In genomic region chr3:64141878-64142508, GRCm38 (mm10) we compare ENCODE assay signal across 28 mouse cellular contexts. TPM values are rescaled to one million over a fixed set of nuclear protein-coding genes. Genes with fewer than 3 reads are reported as not detected.
A peak's percentile ranks its signal among the peaks of the same experiment; 100 is the strongest.
DNase-seq lines count a peak whose midpoint lies in the region; ATAC-seq and TF ChIP-seq lines count a peak whose summit lies in the region.
"Had no signal": no experiment of that assay in that cellular context is flagged by ENCODE, and none has a peak within 500 bp of the region (broad histone marks: within the 10 kb centered on the region; RNA-seq: fewer than 3 reads in every experiment).

Gene Vmn2r2, minus strand, starts transcription at chr3:64141928.

- no peaks in the 10 kb centered on the region for H3K4me1 ChIP-seq in forebrain, embryonic 15.5 days
- H3K4me1 ChIP-seq in forebrain, embryonic 12.5 days, result no peaks in the 10 kb centered on the region
- no peaks in the 10 kb centered on the region for H3K4me1 ChIP-seq in midbrain, embryonic 12.5 days
- no peaks in the 10 kb centered on the region for H3K4me1 ChIP-seq in midbrain, embryonic 10.5 days
- H3K4me1 ChIP-seq in hindbrain, embryonic 15.5 days (replicated peaks), result no peaks in the 10 kb centered on the region
- no peaks in the 10 kb centered on the region for H3K4me1 ChIP-seq in liver, embryonic 11.5 days (replicated peaks; ENCODE audit: control insufficient read depth, insufficient read depth, low read length)
- H3K4me1 ChIP-seq: embryonic facial prominence, embryonic 12.5 days; heart, embryonic 15.5 days; megakaryocyte, embryonic 14.5 days had no signal

- H3K4me3 ChIP-seq in forebrain, embryonic 15.5 days, result no peak within 1 kb of the TSS
- no peak within 1 kb of the TSS for H3K4me3 ChIP-seq in forebrain, embryonic 12.5 days (replicated peaks)
- H3K4me3 ChIP-seq in midbrain, embryonic 12.5 days, result no peak within 1 kb of the TSS
- no peak within 1 kb of the TSS for H3K4me3 ChIP-seq in midbrain, embryonic 10.5 days
- no peak within 1 kb of the TSS for H3K4me3 ChIP-seq in hindbrain, embryonic 15.5 days
- no peak within 1 kb of the TSS for H3K4me3 ChIP-seq in liver, embryonic 11.5 days (ENCODE audit: low read depth, low read length)
- H3K4me3 ChIP-seq: embryonic facial prominence, embryonic 12.5 days; heart, adult 2 months; heart, embryonic 15.5 days; megakaryocyte, embryonic 14.5 days; myocyte had no signal

- TF ChIP-seq POLR2A in brain, embryonic 14.5 days (IDR thresholded peaks at IDR 0.05; ENCODE audit: borderline replicate concordance, extremely low read depth, insufficient read depth, insufficient read length, poor library complexity, severe bottlenecking), result no peak

- no peak within 1 kb of the TSS for H3K4me2 ChIP-seq in forebrain, embryonic 15.5 days (replicated peaks)
- H3K4me2 ChIP-seq in forebrain, embryonic 12.5 days, result no peak within 1 kb of the TSS
- H3K4me2 ChIP-seq in midbrain, embryonic 12.5 days (replicated peaks), result no peak within 1 kb of the TSS
- H3K4me2 ChIP-seq in hindbrain, embryonic 15.5 days, result no peak within 1 kb of the TSS
- H3K4me2 ChIP-seq in liver, embryonic 11.5 days, result no peak within 1 kb of the TSS
- H3K4me2 ChIP-seq: embryonic facial prominence, embryonic 12.5 days; heart, embryonic 15.5 days had no signal

- no peak for DNase-seq in midbrain, embryonic 10.5 days (ENCODE audit: low spot score)
- peak; percentile 44 for DNase-seq in brain, embryonic 14.5 days (ENCODE audit: low read depth)
- DNase-seq in adrenal gland, adult (ENCODE audit: inconsistent age in 2 of 2, low spot score in 1 of 2), result no peak
- DNase-seq in liver, embryonic 11.5 days (ENCODE audit: low spot score), result no peak
- DNase-seq: B cell, adult 2 months; cerebellum, adult 9-10 months; gastrocnemius, postnatal 14 days; heart, adult 2 months; heart, postnatal 4 days; kidney, postnatal 36 days; liver; liver, postnatal 0 days; lung, postnatal 14 days; right cerebral cortex, postnatal 14 days; spleen, adult 18-20 months; thymus, postnatal 36 days had no signal

- H3K36me3 ChIP-seq in forebrain, embryonic 15.5 days, result no peaks in the 10 kb centered on the region
- H3K36me3 ChIP-seq in forebrain, embryonic 12.5 days (replicated peaks), result no peaks in the 10 kb centered on the region
- H3K36me3 ChIP-seq in midbrain, embryonic 12.5 days, result no peaks in the 10 kb centered on the region
- H3K36me3 ChIP-seq in midbrain, embryonic 10.5 days, result no peaks in the 10 kb centered on the region
- H3K36me3 ChIP-seq in hindbrain, embryonic 15.5 days, result no peaks in the 10 kb centered on the region
- H3K36me3 ChIP-seq in liver, embryonic 11.5 days (ENCODE audit: control insufficient read depth, insufficient read depth, low read length), result no peaks in the 10 kb centered on the region
- H3K36me3 ChIP-seq: embryonic facial prominence, embryonic 12.5 days; heart, embryonic 15.5 days had no signal

- 73% methylated on average over 2 of the region's 2 CpGs for WGBS in forebrain, embryonic 15.5 days
- 80% methylated on average over 2 of the region's 2 CpGs for WGBS in forebrain, embryonic 12.5 days
- 89% methylated on average over 2 of the region's 2 CpGs for WGBS in midbrain, embryonic 12.5 days
- 91% methylated on average over 2 of the region's 2 CpGs for WGBS in midbrain, embryonic 10.5 days
- 77% methylated on average over 2 of the region's 2 CpGs for WGBS in hindbrain, embryonic 15.5 days
- 69% methylated on average over 2 of the region's 2 CpGs for WGBS in liver, embryonic 11.5 days

- 0 out of 2 replicates have a peak, but pooled peaks have one; percentile 23 for ATAC-seq in forebrain, embryonic 15.5 days (replicated peaks)
- no peak for ATAC-seq in forebrain, embryonic 12.5 days (ENCODE audit: low FRiP score)
- ATAC-seq in midbrain, embryonic 12.5 days (ENCODE audit: low FRiP score, low read depth), result peak; percentile 41; the same call in 1 of the 2 replicates
- peak; percentile 71 for ATAC-seq in hindbrain, embryonic 15.5 days (ENCODE audit: low FRiP score, low read depth)
- no peak for ATAC-seq in liver, embryonic 11.5 days (replicated peaks; ENCODE audit: low FRiP score)
- ATAC-seq: intestine, embryonic 16.5 days; liver, postnatal 0 days had no signal

- no peak within 1 kb of the TSS for H3K9ac ChIP-seq in forebrain, embryonic 15.5 days (replicated peaks)
- no peak within 1 kb of the TSS for H3K9ac ChIP-seq in forebrain, embryonic 12.5 days
- no peak within 1 kb of the TSS for H3K9ac ChIP-seq in midbrain, embryonic 12.5 days (replicated peaks)
- H3K9ac ChIP-seq in hindbrain, embryonic 15.5 days, result no peak within 1 kb of the TSS
- H3K9ac ChIP-seq in liver, embryonic 11.5 days (ENCODE audit: low read depth, low read length), result no peak within 1 kb of the TSS
- H3K9ac ChIP-seq: embryonic facial prominence, embryonic 12.5 days; heart, embryonic 15.5 days; liver, postnatal 0 days had no signal

- no peak within 1 kb of the TSS for H3K27ac ChIP-seq in forebrain, embryonic 15.5 days (replicated peaks)
- H3K27ac ChIP-seq in forebrain, embryonic 12.5 days, result no peak within 1 kb of the TSS
- no peak within 1 kb of the TSS for H3K27ac ChIP-seq in midbrain, embryonic 12.5 days (replicated peaks)
- no peak within 1 kb of the TSS for H3K27ac ChIP-seq in midbrain, embryonic 10.5 days (replicated peaks)
- no peak within 1 kb of the TSS for H3K27ac ChIP-seq in hindbrain, embryonic 15.5 days (replicated peaks)
- H3K27ac ChIP-seq in liver, embryonic 11.5 days (ENCODE audit: low read depth, low read length), result no peak within 1 kb of the TSS
- H3K27ac ChIP-seq: embryonic facial prominence, embryonic 12.5 days; heart, adult 2 months; heart, embryonic 15.5 days had no signal

- no peak for TF ChIP-seq CTCF in brain, embryonic 14.5 days (IDR thresholded peaks at IDR 0.05; ENCODE audit: borderline replicate concordance, extremely low read depth, insufficient read depth, insufficient read length)

- no peaks in the 10 kb centered on the region for H3K27me3 ChIP-seq in forebrain, embryonic 15.5 days
- H3K27me3 ChIP-seq in forebrain, embryonic 12.5 days, result no peaks in the 10 kb centered on the region
- no peaks in the 10 kb centered on the region for H3K27me3 ChIP-seq in midbrain, embryonic 12.5 days
- no peaks in the 10 kb centered on the region for H3K27me3 ChIP-seq in midbrain, embryonic 10.5 days (ENCODE audit: low read depth, poor library complexity, severe bottlenecking)
- no peaks in the 10 kb centered on the region for H3K27me3 ChIP-seq in hindbrain, embryonic 15.5 days
- no peaks in the 10 kb centered on the region for H3K27me3 ChIP-seq in liver, embryonic 11.5 days (replicated peaks; ENCODE audit: control insufficient read depth, insufficient read depth, low read length)
- H3K27me3 ChIP-seq: embryonic facial prominence, embryonic 12.5 days; heart, embryonic 15.5 days; megakaryocyte, embryonic 14.5 days had no signal

- no peaks in the 10 kb centered on the region for H3K9me3 ChIP-seq in forebrain, embryonic 15.5 days
- H3K9me3 ChIP-seq in forebrain, embryonic 12.5 days, result no peaks in the 10 kb centered on the region
- no peaks in the 10 kb centered on the region for H3K9me3 ChIP-seq in midbrain, embryonic 12.5 days
- H3K9me3 ChIP-seq in midbrain, embryonic 10.5 days (replicated peaks), result no peaks in the 10 kb centered on the region
- no peaks in the 10 kb centered on the region for H3K9me3 ChIP-seq in hindbrain, embryonic 15.5 days
- H3K9me3 ChIP-seq in liver, embryonic 11.5 days (ENCODE audit: control insufficient read depth, low read length), result no peaks in the 10 kb centered on the region
- H3K9me3 ChIP-seq: embryonic facial prominence, embryonic 12.5 days; heart, embryonic 15.5 days; megakaryocyte, embryonic 14.5 days had no signal

RNA-seq across cellular contexts. Expression of gene Vmn2r2, which starts in this region (rescaled TPM):
- polyA plus RNA-seq in forebrain, embryonic 15.5 days (2015; fragmentation: Nextera tagmentation; extraction: Ambion mirVana), result 0.04 and 0.10 TPM in 2 replicates
- polyA plus RNA-seq in forebrain, embryonic 12.5 days (2016; fragmentation: Nextera tagmentation; extraction: Ambion mirVana), result 0.04 TPM in 1 of 2 replicates, not detected in the other
- not detected in 2 replicates for polyA plus RNA-seq in midbrain, embryonic 12.5 days (2016; fragmentation: Nextera tagmentation; extraction: Ambion mirVana)
- polyA plus RNA-seq in midbrain, embryonic 10.5 days (2016; fragmentation: Nextera tagmentation; extraction: Ambion mirVana), result 0.05 TPM in 1 of 2 replicates, not detected in the other
- not detected in 2 replicates for polyA plus RNA-seq in brain, embryonic 14.5 days (2012; rRNA removed)
- 0.03 TPM in 1 of 2 replicates, not detected in the other for polyA plus RNA-seq in hindbrain, embryonic 15.5 days (2015; fragmentation: Nextera tagmentation; extraction: Ambion mirVana)
- not detected in 2 replicates for polyA plus RNA-seq in liver, embryonic 11.5 days (2014; fragmentation: Nextera tagmentation; extraction: Ambion mirVana)
- polyA plus RNA-seq: cortical plate, adult 2 months; heart, adult 2 months; heart, embryonic 15.5 days; intestine, embryonic 16.5 days; kidney, embryonic 14.5 days; liver, postnatal 0 days; myocyte; stomach, embryonic 14.5 days had no signal

Comparison
In these comparisons a context has a peak if more than half of its experiments do, and no peak if none do; other contexts are left out.
1. Peak in ATAC-seq in forebrain, embryonic 15.5 days; RNA of the gene not detected or under 1 TPM.
2. Peak in ATAC-seq in midbrain, embryonic 12.5 days; RNA of the gene not detected or under 1 TPM.
3. Peak in DNase-seq in brain, embryonic 14.5 days; RNA of the gene not detected or under 1 TPM.
4. Peak in ATAC-seq in hindbrain, embryonic 15.5 days; RNA of the gene not detected or under 1 TPM.